Mouse (Mus musculus) forebrain, embryonic 11.5 days (tissue): ENCODE data around the gene Abcb1b. TPM values are rescaled to one million over a fixed set of nuclear protein-coding genes. Genes with fewer than 3 reads are reported as not detected.
A peak's percentile ranks its signal among the peaks of the same experiment; 100 is the strongest.

ENCODE experiments used
- ATAC-seq: fragments of 200-750 bp; cut with Nextera tagmentation; replicated peaks from 2 replicates; pipeline ENCODE4 v1.8.0; 2017; ENCODE audit warnings: moderate TSS enrichment; ENCODE audit not compliant: low FRiP score
- DNase-seq: peaks from one replicate; pipeline ENCODE4 v3.0.0-alpha.2; 2017; ENCODE audit warnings: low spot score
- H3K27ac ChIP-seq: fragments of 300-500 bp; sonication (generic); 2 replicates; pipeline ENCODE4 v1.5.1; 2014; ENCODE audit warnings: low read depth, low read length
- H3K27me3 ChIP-seq: fragments of 300-500 bp; sonication (generic); 2 replicates; pipeline ENCODE4 v1.6.1; 2014; ENCODE audit warnings: mild to moderate bottlenecking, low read length, mixed read lengths; ENCODE audit not compliant: control insufficient read depth, insufficient read depth
- H3K36me3 ChIP-seq: fragments of 300-500 bp; sonication (generic); 2 replicates; pipeline ENCODE4 v1.6.1; 2014; ENCODE audit warnings: mild to moderate bottlenecking, low read length, moderate library complexity, mixed read lengths; ENCODE audit not compliant: control insufficient read depth, insufficient read depth
- H3K4me1 ChIP-seq: fragments of 300-500 bp; sonication (generic); replicated peaks from 2 replicates; pipeline ENCODE4 v1.6.1; 2014; ENCODE audit warnings: low read length, mixed read lengths; ENCODE audit not compliant: control insufficient read depth, insufficient read depth
- H3K4me2 ChIP-seq: fragments of 300-500 bp; sonication (generic); 2 replicates; pipeline ENCODE4 v1.6.1; 2014; ENCODE audit warnings: low read depth, mild to moderate bottlenecking, low read length, moderate library complexity, mixed read lengths; ENCODE audit not compliant: severe bottlenecking
- H3K4me3 ChIP-seq: fragments of 300-500 bp; sonication (generic); 2 replicates; pipeline ENCODE4 v1.5.1; 2014; ENCODE audit warnings: low read depth, low read length
- H3K9ac ChIP-seq: fragments of 300-500 bp; sonication (generic); 2 replicates; pipeline ENCODE4 v1.6.1; 2014; ENCODE audit warnings: low read length
- H3K9me3 ChIP-seq: fragments of 300-500 bp; sonication (generic); 2 replicates; pipeline ENCODE4 v1.6.1; 2016; ENCODE audit warnings: low read length, mixed read lengths; ENCODE audit not compliant: control insufficient read depth
- WGBS: fragments of 180-500 bp; shearing (Covaris S2); extraction: QIAGEN DNeasy Blood & Tissue Kit; methylation state at CpG from one replicate; pipeline ENCODE4 v1.1.7; 2014; 5-methylcytosine and 5-hydroxymethylcytosine counted together
- polyA plus RNA-seq: library from polyadenylated mRNA; unstranded; fragments of >200 nt; fragmentation: Nextera tagmentation; extraction: Ambion mirVana; gene quantifications from 2 replicates; pipeline ENCODE4 v1.2.1, GENCODE M21; 2014

Gene Abcb1b
- 0.97 and 1.4 TPM in 2 replicates for polyA plus RNA-seq

- no peaks in the 10 kb centered on the region for H3K27me3 ChIP-seq
- H3K4me3 ChIP-seq: peak within 1 kb of the TSS; percentile 55
- under 1% methylated on average over 47 of the region's 48 CpGs for WGBS
- H3K4me1 ChIP-seq: 0 out of 2 replicates have a peak, but pooled peaks cover 3% of the 10 kb centered on the region
- peak within 1 kb of the TSS; percentile 66 for H3K9ac ChIP-seq
- peak within 1 kb of the TSS; percentile 96 for H3K4me2 ChIP-seq
- H3K36me3 ChIP-seq: no peaks in the 10 kb centered on the region
- no peak within 1 kb of the TSS for H3K27ac ChIP-seq
- peak; percentile 91 for ATAC-seq
- H3K9me3 ChIP-seq: no peaks in the 10 kb centered on the region
- DNase-seq: peak; percentile 73
Measured at GRCm38 (mm10) chr5:8797987-8798751, at the start of gene Abcb1b. Gene Abcb1b (plus strand): TSS chr5:8798147.

GRCm38 (mm10) chr5:8772866-8773265 lies 25.1 kb upstream of the Abcb1b start:
- Histone ChIP-seq H3K27me3 (no peaks in the 10 kb centered on the region), H3K9me3 (no peaks in the 10 kb centered on the region), H3K36me3 (no peaks in the 10 kb centered on the region), H3K27ac (no peak overlapping the region), H3K4me2 (no peak overlapping the region), H3K9ac (no peak overlapping the region), H3K4me3 (no peak overlapping the region), H3K4me1 (no peaks in the 10 kb centered on the region)
- 67% methylated on average over 3 of the region's 3 CpGs for WGBS
- DNase-seq (no peak), ATAC-seq (no peak)

- H3K9ac ChIP-seq: no peak overlapping the region
- no peaks in the 10 kb centered on the region for H3K27me3 ChIP-seq
- no peak for ATAC-seq
- no peaks in the 10 kb centered on the region for H3K4me1 ChIP-seq
- no peak for DNase-seq
- no peak overlapping the region for H3K4me2 ChIP-seq
- WGBS: 90% methylated on average over 2 of the region's 2 CpGs
- H3K4me3 ChIP-seq: no peak overlapping the region
- H3K36me3 ChIP-seq: no peaks in the 10 kb centered on the region
- no peak overlapping the region for H3K27ac ChIP-seq
- H3K9me3 ChIP-seq: no peaks in the 10 kb centered on the region
Measured at GRCm38 (mm10) chr5:8778311-8778710, 19.6 kb upstream of the Abcb1b start.

- Histone ChIP-seq H3K4me1 (no peaks in the 10 kb centered on the region), H3K36me3 (no peaks in the 10 kb centered on the region), H3K9me3 (no peaks in the 10 kb centered on the region), H3K9ac (no peak overlapping the region), H3K27me3 (no peaks in the 10 kb centered on the region), H3K27ac (no peak overlapping the region), H3K4me3 (no peak overlapping the region), H3K4me2 (no peak overlapping the region)
- 85% methylated on average over 2 of the region's 2 CpGs for WGBS
- DNase-seq (no peak), ATAC-seq (no peak)
Measured at GRCm38 (mm10) chr5:8778751-8779150, 19.2 kb upstream of the Abcb1b start.

- WGBS: 85% methylated on average over 4 of the region's 4 CpGs
Measured at GRCm38 (mm10) chr5:8792281-8792680, 5.7 kb upstream of the Abcb1b start.

GRCm38 (mm10) chr5:8798752-8799115 lies 787 bp downstream of the Abcb1b start:
- H3K4me2 ChIP-seq: peak overlapping the region; percentile 96
- H3K4me3 ChIP-seq: peak overlapping the region; percentile 55
- H3K27ac ChIP-seq: no peak overlapping the region
- no peaks in the 10 kb centered on the region for H3K9me3 ChIP-seq
- 0 out of 2 replicates have a peak, but pooled peaks cover 3% of the 10 kb centered on the region for H3K4me1 ChIP-seq
- DNase-seq: no peak
- 27% methylated on average over 10 of the region's 10 CpGs for WGBS
- peak overlapping the region; percentile 66 for H3K9ac ChIP-seq
- H3K36me3 ChIP-seq: no peaks in the 10 kb centered on the region
- ATAC-seq: peak; percentile 45
- H3K27me3 ChIP-seq: no peaks in the 10 kb centered on the region

More at GRCm38 (mm10) chr5:8792281-8792680, 5.7 kb upstream of the Abcb1b start:
- no peak overlapping the region for H3K4me2 ChIP-seq
- no peaks in the 10 kb centered on the region for H3K27me3 ChIP-seq
- H3K4me1 ChIP-seq: no peaks in the 10 kb centered on the region
- H3K9ac ChIP-seq: no peak overlapping the region
- DNase-seq: no peak
- no peak for ATAC-seq
- H3K27ac ChIP-seq: no peak overlapping the region
- no peak overlapping the region for H3K4me3 ChIP-seq
- H3K36me3 ChIP-seq: no peaks in the 10 kb centered on the region
- H3K9me3 ChIP-seq: no peaks in the 10 kb centered on the region

GRCm38 (mm10) chr5:8805742-8806141 lies 7.8 kb downstream of the Abcb1b start:
- Histone ChIP-seq H3K9ac (no peak overlapping the region), H3K36me3 (no peaks in the 10 kb centered on the region), H3K4me3 (no peak overlapping the region), H3K27me3 (no peaks in the 10 kb centered on the region), H3K9me3 (no peaks in the 10 kb centered on the region), H3K4me1 (no peaks in the 10 kb centered on the region), H3K27ac (no peak overlapping the region), H3K4me2 (no peak overlapping the region)
- ATAC-seq (no peak), DNase-seq (no peak)
- 90% methylated on average over 5 of the region's 5 CpGs for WGBS

DNA sequence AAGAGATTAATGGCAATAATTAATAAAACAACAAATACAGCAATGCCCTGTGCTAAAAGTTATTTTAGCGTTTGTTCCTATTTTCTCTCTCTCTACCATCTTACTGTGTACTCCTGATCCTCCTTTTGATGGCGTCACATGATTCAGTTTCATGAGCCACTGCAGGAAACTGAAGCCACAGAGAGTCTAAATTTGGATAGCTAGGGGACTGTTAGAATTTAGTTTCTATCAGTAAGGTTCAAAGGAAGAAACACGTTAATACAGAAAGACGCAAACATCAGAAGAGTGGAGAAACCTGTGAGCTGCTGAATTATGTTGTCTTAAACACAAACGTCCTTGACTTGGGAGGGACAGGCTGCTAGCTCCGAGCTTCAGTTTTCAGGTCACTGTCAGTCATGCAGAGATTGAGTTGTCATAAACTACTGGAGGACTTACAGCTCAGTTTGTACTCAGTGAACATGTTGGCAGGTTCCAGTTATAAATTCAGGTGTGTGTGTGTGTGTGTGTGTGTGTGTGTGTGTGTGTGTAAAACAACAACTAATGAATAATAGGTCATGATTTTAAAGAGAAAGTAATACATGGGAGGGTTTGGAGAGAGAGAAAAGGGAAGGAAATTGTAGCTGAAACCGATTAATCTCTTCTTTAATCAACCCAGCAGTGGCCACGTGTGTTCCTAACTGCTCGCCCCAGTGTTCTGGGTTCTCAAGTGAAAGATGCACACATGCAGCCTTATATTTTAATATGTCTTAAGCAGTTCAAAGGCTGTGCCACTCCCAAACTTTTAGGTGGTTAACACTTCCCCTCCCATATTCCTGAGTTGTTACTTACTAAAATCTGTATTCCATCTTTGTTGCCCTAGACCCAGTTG lies 9.4 kb downstream of the Abcb1b start:
- DNase-seq: no peak
- H3K27me3 ChIP-seq: no peaks in the 10 kb centered on the region
- no peaks in the 10 kb centered on the region for H3K36me3 ChIP-seq
- 87% methylated on average over 9 of the region's 9 CpGs for WGBS
- ATAC-seq: no peak
- no peak overlapping the region for H3K27ac ChIP-seq
- no peak overlapping the region for H3K9ac ChIP-seq
- H3K4me1 ChIP-seq: no peaks in the 10 kb centered on the region
- H3K4me3 ChIP-seq: no peak overlapping the region
- no peaks in the 10 kb centered on the region for H3K9me3 ChIP-seq
- H3K4me2 ChIP-seq: no peak overlapping the region
